Mouse (Mus musculus) ES-CJ7 (cell line): Measurements from ENCODE around the gene Tekt3.

Source experiments
- DNase-seq: peaks from one replicate; pipeline ENCODE4 v3.0.0; 2011; ENCODE audit warnings: low read depth, low spot score

Gene Tekt3

GRCm38 (mm10) chr11:63125832-63126456, 64.5 kb downstream of the Tekt3 start:
- DNase-seq: no peak

- no peak for DNase-seq
Observed at GRCm38 (mm10) chr11:63126976-63127375, 65.5 kb downstream of the Tekt3 start.

- no peak for DNase-seq
Observed at GRCm38 (mm10) chr11:63127513-63127912, 66.1 kb downstream of the Tekt3 start.

GRCm38 (mm10) chr11:63128784-63129183, 67.3 kb downstream of the Tekt3 start, which contains the start of gene Pmp22:
TSS of gene Pmp22 (plus strand) at chr11:63128982.
- DNase-seq: no peak

- no peak for DNase-seq
Observed at GRCm38 (mm10) chr11:63129375-63129774, 67.9 kb downstream of the Tekt3 start.

- DNase-seq: no peak
Observed at GRCm38 (mm10) chr11:63129840-63130239, 68.4 kb downstream of the Tekt3 start.

- DNase-seq: no peak
Observed at GRCm38 (mm10) chr11:63130497-63130896, 69.0 kb downstream of the Tekt3 start.

- no peak for DNase-seq
Observed at GRCm38 (mm10) chr11:63131001-63131692, 69.7 kb downstream of the Tekt3 start.

GRCm38 (mm10) chr11:63131693-63132040, 70.2 kb downstream of the Tekt3 start:
- DNase-seq: no peak

GRCm38 (mm10) chr11:63132151-63132500, 70.7 kb downstream of the Tekt3 start:
- peak; percentile 19 for DNase-seq

- peak; percentile 47 for DNase-seq
Observed at GRCm38 (mm10) chr11:63132501-63133435, 71.3 kb downstream of the Tekt3 start.

- DNase-seq: no peak
Observed at GRCm38 (mm10) chr11:63134021-63134420, 72.6 kb downstream of the Tekt3 start.

- DNase-seq: no peak
Observed at GRCm38 (mm10) chr11:63134742-63135482, 73.5 kb downstream of the Tekt3 start.

- DNase-seq: peak; percentile 69
Observed at GRCm38 (mm10) chr11:63135622-63136021, 74.2 kb downstream of the Tekt3 start.

GRCm38 (mm10) chr11:63136205-63136604, 74.8 kb downstream of the Tekt3 start:
- no peak for DNase-seq

- peak; percentile 19 for DNase-seq
Observed at GRCm38 (mm10) chr11:63136836-63137416, 75.5 kb downstream of the Tekt3 start.

GRCm38 (mm10) chr11:63138739-63139138, 77.3 kb downstream of the Tekt3 start:
- no peak for DNase-seq

GRCm38 (mm10) chr11:63142311-63142710, 80.9 kb downstream of the Tekt3 start:
- DNase-seq: no peak

GRCm38 (mm10) chr11:63142816-63143215, 81.4 kb downstream of the Tekt3 start:
- DNase-seq: no peak

- no peak for DNase-seq
Observed at GRCm38 (mm10) chr11:63143486-63143885, 82.0 kb downstream of the Tekt3 start.
